Comparison of ENCODE assay signal across 1 mouse cellular context in genomic region chr14:60181306-60181705, GRCm38 (mm10).
TF ChIP-seq lines count a peak whose summit lies in the region.

No protein-coding gene starts in this region.

TF ChIP-seq in MEL, 35 proteins besides CTCF, POLR2A, EP300 and RAD21 (continued from another document):
- no peak for TF ChIP-seq E2F4 (IDR thresholded peaks at IDR 0.05; ENCODE audit: borderline replicate concordance, low read depth, low read length)
- TF ChIP-seq POLR2AphosphoS2 (IDR thresholded peaks at IDR 0.05; ENCODE audit: low read length), result no peak
- TF ChIP-seq NELFE (IDR thresholded peaks at IDR 0.05; ENCODE audit: low read depth, low read length), result no peak
- TF ChIP-seq ZNF384 (IDR thresholded peaks at IDR 0.05; ENCODE audit: low read depth, low read length), result peak; percentile 79
